Mouse (Mus musculus) central nervous system, embryonic 14 days (tissue): Measurements from ENCODE around the gene Trim33. TPM values are rescaled to one million over a fixed set of nuclear protein-coding genes. Genes with fewer than 3 reads are reported as not detected.

Experiments used
- polyA plus RNA-seq: library from polyadenylated mRNA; depleted of rRNA; stranded (reverse); fragments of >200 nt; gene quantifications from 2 replicates; pipeline ENCODE4 v1.2.3, GENCODE M21; 2012; rRNA removed

Gene Trim33
- polyA plus RNA-seq: 26.6 and 29.5 TPM in 2 replicates

GRCm38 (mm10) chr3:103279182-103280149, at the start of gene Trim33:
TSS of gene Trim33 (plus strand) at chr3:103279293.

Other genes with a start within 250 kb of the Trim33 start
- 69.9 and 72.5 TPM in 2 replicates for gene Nras, start 221.0 kb upstream of the Trim33 start, polyA plus RNA-seq
- gene Ampd1, start 205.3 kb upstream of the Trim33 start, polyA plus RNA-seq: 0.11 and 2.7 TPM in 2 replicates
- gene Dennd2c, start 176.7 kb upstream of the Trim33 start, polyA plus RNA-seq: 1.3 and 2.2 TPM in 2 replicates
- 185 and 198 TPM in 2 replicates for gene Bcas2, start 107.6 kb upstream of the Trim33 start, polyA plus RNA-seq